Mouse (Mus musculus): ENCODE results near the gene Bbx. TPM values are rescaled to one million over a fixed set of nuclear protein-coding genes. Genes with fewer than 3 reads are reported as not detected.

Bbx gene
- total RNA-seq, 2 experiments from 2014 or later, result 23.0 to 23.3 TPM

- intact Hi-C loops (cut with DNase I), result no loop called here
- no peak for TF ChIP-seq CTCF (IDR thresholded peaks at IDR 0.05)
- no peak for DNase-seq (ENCODE audit: extremely low spot score in 1 of 2, low spot score in 2 of 2)
- Histone ChIP-seq H3K4me3 (no peak overlapping the region), H3K27ac (no peak overlapping the region)
These were observed 211.3 kb downstream of the Bbx start for GRCm38 (mm10) chr16:50220734-50221501.

GRCm38 (mm10) chr16:50217084-50217483, 215.1 kb downstream of the Bbx start:
- intact Hi-C loops (cut with DNase I), result no loop called here
- no peak for DNase-seq (ENCODE audit: extremely low spot score in 1 of 2, low spot score in 2 of 2)
- H3K27ac ChIP-seq, result no peak overlapping the region
- H3K4me3 ChIP-seq, result no peak overlapping the region
- TF ChIP-seq CTCF (IDR thresholded peaks at IDR 0.05), result no peak; the same call in none of the 2 replicates

- Histone ChIP-seq H3K27ac (no peak overlapping the region), H3K4me3 (no peak overlapping the region)
- TF ChIP-seq CTCF (IDR thresholded peaks at IDR 0.05), result no peak
- intact Hi-C loops (cut with DNase I), result no loop called here
- no peak for DNase-seq (ENCODE audit: extremely low spot score in 1 of 2, low spot score in 2 of 2)
These were observed 220.5 kb downstream of the Bbx start for GRCm38 (mm10) chr16:50211727-50212126.

- Histone ChIP-seq H3K4me3 (no peak overlapping the region), H3K27ac (no peak overlapping the region)
- intact Hi-C loops (cut with DNase I), result no loop called here
- no peak for TF ChIP-seq CTCF (IDR thresholded peaks at IDR 0.05)
- DNase-seq (ENCODE audit: extremely low spot score in 1 of 2, low spot score in 2 of 2), result no peak
These were observed 221.0 kb downstream of the Bbx start for GRCm38 (mm10) chr16:50211231-50211630.

- TF ChIP-seq CTCF (IDR thresholded peaks at IDR 0.05), result no peak
These were observed 221.4 kb downstream of the Bbx start for GRCm38 (mm10) chr16:50210742-50211141.

GRCm38 (mm10) chr16:50204944-50205343, 227.2 kb downstream of the Bbx start:
- H3K4me3 ChIP-seq, result no peak overlapping the region
- no peak for TF ChIP-seq CTCF (IDR thresholded peaks at IDR 0.05)
- DNase-seq (ENCODE audit: extremely low spot score in 1 of 2, low spot score in 2 of 2), result no peak
- intact Hi-C loops (cut with DNase I), result no loop called here
- no peak overlapping the region for H3K27ac ChIP-seq

More at GRCm38 (mm10) chr16:50210742-50211141, 221.4 kb downstream of the Bbx start:
- Histone ChIP-seq H3K4me3 (no peak overlapping the region), H3K27ac (no peak overlapping the region)
- no peak for DNase-seq (ENCODE audit: extremely low spot score in 1 of 2, low spot score in 2 of 2)
- intact Hi-C loops (cut with DNase I), result no loop called here

- no peak for DNase-seq (ENCODE audit: extremely low spot score in 1 of 2, low spot score in 2 of 2)
- TF ChIP-seq CTCF (IDR thresholded peaks at IDR 0.05), result peak; percentile 60
- H3K4me3 ChIP-seq, result no peak overlapping the region
- intact Hi-C loops (cut with DNase I), result no loop called here
- H3K27ac ChIP-seq, result no peak overlapping the region
These were observed 230.5 kb downstream of the Bbx start for GRCm38 (mm10) chr16:50201546-50202151.

- Histone ChIP-seq H3K4me3 (no peak overlapping the region), H3K27ac (no peak overlapping the region)
- no peak for DNase-seq (ENCODE audit: extremely low spot score in 1 of 2, low spot score in 2 of 2)
- TF ChIP-seq CTCF (IDR thresholded peaks at IDR 0.05), result no peak
- intact Hi-C loops (cut with DNase I), result no loop called here
These were observed 232.0 kb downstream of the Bbx start for GRCm38 (mm10) chr16:50200214-50200613.

GRCm38 (mm10) chr16:50196118-50196517, 236.1 kb downstream of the Bbx start:
- TF ChIP-seq CTCF (IDR thresholded peaks at IDR 0.05), result no peak
- Histone ChIP-seq H3K4me3 (no peak overlapping the region), H3K27ac (no peak overlapping the region)
- DNase-seq (ENCODE audit: extremely low spot score in 1 of 2, low spot score in 2 of 2), result no peak
- intact Hi-C loops (cut with DNase I), result no loop called here

GRCm38 (mm10) chr16:50192626-50193025, 239.6 kb downstream of the Bbx start:
- intact Hi-C loops (cut with DNase I), result no loop called here
- Histone ChIP-seq H3K27ac (no peak overlapping the region), H3K4me3 (no peak overlapping the region)
- DNase-seq (ENCODE audit: extremely low spot score in 1 of 2, low spot score in 2 of 2), result no peak
- no peak for TF ChIP-seq CTCF (IDR thresholded peaks at IDR 0.05)

- Histone ChIP-seq H3K4me3 (no peak overlapping the region), H3K27ac (no peak overlapping the region)
- intact Hi-C loops (cut with DNase I), result no loop called here
- no peak for TF ChIP-seq CTCF (IDR thresholded peaks at IDR 0.05)
- no peak for DNase-seq (ENCODE audit: extremely low spot score in 1 of 2, low spot score in 2 of 2)
These were observed 243.1 kb downstream of the Bbx start for GRCm38 (mm10) chr16:50189108-50189507.

GRCm38 (mm10) chr16:50186604-50187003, 245.6 kb downstream of the Bbx start:
- DNase-seq (ENCODE audit: extremely low spot score in 1 of 2, low spot score in 2 of 2), result no peak
- H3K27ac ChIP-seq, result no peak overlapping the region
- no peak for TF ChIP-seq CTCF (IDR thresholded peaks at IDR 0.05)
- no peak overlapping the region for H3K4me3 ChIP-seq
- intact Hi-C loops (cut with DNase I), result no loop called here

- no peak overlapping the region for H3K4me3 ChIP-seq
- no peak for DNase-seq (ENCODE audit: extremely low spot score in 1 of 2, low spot score in 2 of 2)
- H3K27ac ChIP-seq, result no peak overlapping the region
- intact Hi-C loops (cut with DNase I), result no loop called here
- no peak for TF ChIP-seq CTCF (IDR thresholded peaks at IDR 0.05)
These were observed 247.1 kb downstream of the Bbx start for GRCm38 (mm10) chr16:50185041-50185440.
